Mouse (Mus musculus) ovary, postnatal 14 days (tissue): ENCODE measurements around the gene Rrbp1.

ENCODE experiments used
- DNase-seq: peaks from one replicate; pipeline ENCODE4 v3.0.0; 2022; ENCODE audit warnings: low spot score

Rrbp1 gene

GRCm38 (mm10) chr2:143953944-143954343 is 57.1 kb downstream of the Rrbp1 start:
- DNase-seq = no peak

GRCm38 (mm10) chr2:143951546-143952315 is 59.3 kb downstream of the Rrbp1 start:
- no peak for DNase-seq

- no peak for DNase-seq
These were observed 60.0 kb downstream of the Rrbp1 start for GRCm38 (mm10) chr2:143951028-143951420.

GRCm38 (mm10) chr2:143950290-143951027 is 60.6 kb downstream of the Rrbp1 start:
- DNase-seq = no peak

DNA sequence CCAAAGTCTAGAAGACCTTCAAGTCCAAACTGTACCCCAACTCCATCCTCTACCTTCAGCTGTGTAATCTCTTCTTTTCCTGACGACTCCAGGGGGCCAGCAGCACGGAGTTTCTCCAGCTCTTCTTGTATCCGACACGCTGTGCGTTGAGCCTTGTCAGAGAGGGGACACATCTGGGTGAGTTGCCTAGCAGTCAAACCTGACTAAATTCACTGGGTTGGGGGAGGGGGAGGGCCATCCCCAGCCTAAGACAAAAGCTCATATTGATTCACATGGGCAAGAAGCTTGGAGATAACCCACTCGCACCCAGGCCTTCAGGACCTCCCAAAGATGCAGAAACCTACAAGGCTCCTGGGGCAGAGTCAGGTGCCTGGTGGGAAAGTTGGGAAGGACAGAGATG is 61.8 kb downstream of the Rrbp1 start:
- DNase-seq = no peak

DNA sequence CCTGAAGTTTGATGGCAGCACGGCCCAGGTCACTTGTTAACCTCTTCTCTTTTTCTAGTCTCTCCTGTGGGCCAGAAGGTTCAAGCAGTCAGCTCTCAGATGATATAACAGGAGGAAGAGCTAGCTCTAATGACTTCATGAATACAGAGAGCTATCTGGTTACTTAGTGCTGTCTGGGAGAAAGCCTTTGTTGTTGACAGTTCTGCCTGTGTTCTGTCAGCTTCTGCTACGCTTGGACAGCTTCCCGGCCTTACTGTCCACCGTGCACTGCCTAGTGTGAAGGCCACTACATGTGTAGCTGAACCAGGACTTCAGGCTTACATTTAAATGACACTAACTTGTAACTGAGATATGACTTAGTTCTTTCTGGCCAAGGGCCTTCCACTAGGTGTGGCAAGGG is 62.6 kb downstream of the Rrbp1 start:
- DNase-seq = no peak

GRCm38 (mm10) chr2:143947981-143948380 is 63.1 kb downstream of the Rrbp1 start:
- DNase-seq = no peak

- DNase-seq = no peak
These were observed 64.7 kb downstream of the Rrbp1 start for GRCm38 (mm10) chr2:143946399-143946798.

GRCm38 (mm10) chr2:143945466-143946075 is 65.5 kb downstream of the Rrbp1 start:
- DNase-seq = no peak

- DNase-seq = no peak
These were observed 66.3 kb downstream of the Rrbp1 start for GRCm38 (mm10) chr2:143944796-143945195.

DNA sequence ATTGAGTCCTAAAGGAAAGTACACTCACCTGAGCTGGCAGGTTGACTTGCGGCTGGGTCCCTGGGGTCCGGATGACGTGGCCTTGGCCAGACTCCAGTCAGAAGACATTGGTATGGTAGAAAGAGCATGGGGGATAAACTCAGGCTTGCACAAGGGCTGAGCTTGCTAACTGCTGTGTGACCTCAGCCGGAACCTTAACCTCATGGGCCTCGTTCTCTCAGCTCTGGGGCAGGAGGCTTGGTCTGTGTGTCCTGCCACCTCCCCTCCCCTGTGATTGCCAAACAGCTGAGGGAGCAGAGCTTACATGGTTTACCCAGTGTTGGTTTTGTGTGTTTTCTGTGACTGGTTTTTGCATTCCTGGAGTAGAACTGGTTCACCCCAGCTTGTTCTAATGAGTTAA is 70.7 kb downstream of the Rrbp1 start:
- no peak for DNase-seq

DNA sequence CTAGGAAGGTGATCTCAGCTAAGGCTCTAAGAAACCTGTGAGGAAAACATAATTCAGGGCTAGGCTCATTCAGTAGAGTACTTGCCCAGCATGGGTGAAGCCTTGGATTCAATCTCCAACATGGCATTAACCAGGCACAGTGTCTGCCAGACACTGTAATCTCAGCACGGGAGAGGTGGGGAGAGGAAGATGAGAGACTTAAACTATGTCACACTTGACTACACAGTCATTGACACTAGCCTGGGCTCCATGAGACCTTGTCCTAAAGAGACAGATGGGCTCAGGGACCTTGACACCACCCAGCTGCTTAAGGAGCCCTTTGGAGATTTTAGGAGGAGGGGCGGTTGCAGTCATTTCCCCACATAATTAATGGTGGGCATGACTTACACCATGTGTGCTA is 73.2 kb downstream of the Rrbp1 start:
- no peak for DNase-seq

DNA sequence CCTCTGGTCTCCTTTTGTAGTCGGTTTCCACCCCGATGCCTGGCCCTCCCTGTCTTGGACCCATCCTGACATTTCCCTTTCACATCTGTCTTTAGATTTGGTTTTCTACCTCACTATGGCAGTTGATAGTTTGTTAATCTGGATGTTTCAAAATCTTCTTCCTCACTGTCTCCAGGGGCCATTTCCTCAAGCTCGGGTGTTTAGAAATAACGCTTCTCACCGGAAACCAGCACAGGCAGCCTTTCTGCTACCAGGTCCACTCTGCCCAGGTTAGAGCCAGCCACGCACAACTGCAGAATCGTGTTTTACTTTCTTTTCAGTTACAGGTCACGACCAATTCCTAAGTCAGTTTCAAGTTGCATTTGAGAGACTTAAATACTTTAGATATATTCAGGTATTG is 76.6 kb downstream of the Rrbp1 start:
- DNase-seq = no peak

DNA sequence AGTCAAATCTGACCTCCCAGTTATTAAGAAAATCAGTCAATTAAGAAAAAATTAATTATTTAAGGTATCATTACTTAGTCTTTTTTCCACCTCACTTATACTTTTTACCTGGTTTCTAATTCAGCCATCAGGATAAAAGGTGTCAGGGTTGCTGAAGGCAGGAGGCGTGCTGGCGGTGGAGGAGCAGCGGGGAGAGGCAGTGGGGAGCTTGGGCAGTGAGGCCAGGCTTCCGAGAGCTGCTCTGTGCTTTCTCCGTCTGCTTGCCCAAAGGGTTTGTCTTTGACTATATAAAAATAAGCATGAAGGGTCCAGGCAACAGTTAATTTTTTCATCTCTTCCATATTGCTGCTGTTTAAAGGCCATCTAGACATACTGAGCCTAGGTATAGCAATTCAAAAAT is 77.5 kb downstream of the Rrbp1 start:
- DNase-seq = no peak

- no peak for DNase-seq
These were observed 78.7 kb downstream of the Rrbp1 start for GRCm38 (mm10) chr2:143932340-143932873.

GRCm38 (mm10) chr2:143929607-143930311 is 81.3 kb downstream of the Rrbp1 start:
- DNase-seq = no peak

- DNase-seq = no peak
These were observed 85.2 kb downstream of the Rrbp1 start for GRCm38 (mm10) chr2:143925826-143926225.

DNA sequence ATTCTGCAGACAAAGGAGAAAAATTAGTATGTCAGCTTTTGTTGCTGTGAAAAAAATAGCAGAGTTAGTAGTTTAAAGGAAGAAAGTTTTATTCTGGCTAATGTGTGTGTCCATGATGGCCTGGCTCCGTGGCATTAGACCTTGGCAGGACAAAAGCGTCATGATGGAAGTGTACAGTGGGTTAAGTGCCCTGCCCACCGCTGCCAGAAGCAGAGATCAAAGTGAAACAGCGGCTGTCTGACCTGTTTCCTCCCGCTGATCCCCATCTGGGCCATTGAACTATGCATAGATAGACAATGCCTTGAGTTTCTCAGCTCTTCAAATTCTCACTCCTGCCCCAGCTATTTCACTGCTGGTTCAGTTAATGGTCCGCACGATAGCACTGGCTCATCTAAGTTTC is 87.0 kb downstream of the Rrbp1 start:
- no peak for DNase-seq

DNA sequence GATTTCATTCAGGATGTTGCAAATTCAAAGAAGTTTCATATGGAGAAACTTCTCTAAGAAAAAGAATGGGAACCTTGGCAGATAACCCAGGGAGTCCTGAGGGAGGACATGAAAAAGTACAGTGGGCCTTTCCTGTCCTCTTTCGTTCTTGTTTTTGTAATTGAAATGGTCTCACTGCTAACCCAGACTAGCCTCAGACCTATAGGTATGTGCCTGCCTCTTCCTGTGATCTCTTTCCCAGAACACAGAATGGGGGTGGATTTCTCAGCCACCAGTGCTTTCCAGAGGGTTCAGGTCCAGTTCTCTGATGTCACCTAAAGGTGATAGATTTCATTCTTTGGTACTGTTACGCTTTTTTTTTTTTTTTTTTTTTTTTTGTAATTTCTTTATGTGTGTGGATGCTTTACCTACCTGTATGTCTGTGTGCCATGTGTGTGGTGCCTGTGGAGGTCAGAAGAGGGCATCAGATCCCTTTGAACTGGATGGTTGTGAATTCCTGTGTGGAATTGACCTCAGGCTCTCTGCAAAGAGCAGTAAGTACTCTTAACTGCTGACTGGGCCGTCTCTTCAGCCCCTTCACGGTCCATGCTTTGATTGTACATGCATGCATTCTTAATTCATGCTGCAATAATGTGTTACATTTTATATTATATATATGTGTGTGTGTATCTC is 92.1 kb downstream of the Rrbp1 start:
- no peak for DNase-seq

- DNase-seq = no peak
These were observed 93.4 kb downstream of the Rrbp1 start for GRCm38 (mm10) chr2:143917622-143918021.

DNA sequence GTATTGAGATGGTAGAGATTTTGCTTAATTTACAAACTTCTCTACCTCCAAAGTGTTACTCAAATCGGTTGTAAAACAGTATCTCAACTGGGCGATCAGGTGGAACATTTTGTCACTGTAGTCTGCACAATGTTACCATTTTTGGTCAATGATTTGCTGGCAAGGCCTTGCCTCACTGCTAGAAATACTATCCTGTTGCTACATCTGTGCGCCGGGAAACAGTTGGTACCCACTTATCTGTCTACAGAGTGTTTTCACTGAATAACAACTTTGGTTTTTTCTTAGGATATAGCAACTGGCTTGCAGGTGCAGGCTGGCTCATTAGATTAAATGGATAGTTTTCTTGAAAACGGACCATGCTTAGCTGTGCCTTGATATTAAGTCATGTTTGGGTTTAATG is 94.8 kb downstream of the Rrbp1 start:
- no peak for DNase-seq
